13 mouse cellular contexts compared by ENCODE assay signal in the genomic region with DNA sequence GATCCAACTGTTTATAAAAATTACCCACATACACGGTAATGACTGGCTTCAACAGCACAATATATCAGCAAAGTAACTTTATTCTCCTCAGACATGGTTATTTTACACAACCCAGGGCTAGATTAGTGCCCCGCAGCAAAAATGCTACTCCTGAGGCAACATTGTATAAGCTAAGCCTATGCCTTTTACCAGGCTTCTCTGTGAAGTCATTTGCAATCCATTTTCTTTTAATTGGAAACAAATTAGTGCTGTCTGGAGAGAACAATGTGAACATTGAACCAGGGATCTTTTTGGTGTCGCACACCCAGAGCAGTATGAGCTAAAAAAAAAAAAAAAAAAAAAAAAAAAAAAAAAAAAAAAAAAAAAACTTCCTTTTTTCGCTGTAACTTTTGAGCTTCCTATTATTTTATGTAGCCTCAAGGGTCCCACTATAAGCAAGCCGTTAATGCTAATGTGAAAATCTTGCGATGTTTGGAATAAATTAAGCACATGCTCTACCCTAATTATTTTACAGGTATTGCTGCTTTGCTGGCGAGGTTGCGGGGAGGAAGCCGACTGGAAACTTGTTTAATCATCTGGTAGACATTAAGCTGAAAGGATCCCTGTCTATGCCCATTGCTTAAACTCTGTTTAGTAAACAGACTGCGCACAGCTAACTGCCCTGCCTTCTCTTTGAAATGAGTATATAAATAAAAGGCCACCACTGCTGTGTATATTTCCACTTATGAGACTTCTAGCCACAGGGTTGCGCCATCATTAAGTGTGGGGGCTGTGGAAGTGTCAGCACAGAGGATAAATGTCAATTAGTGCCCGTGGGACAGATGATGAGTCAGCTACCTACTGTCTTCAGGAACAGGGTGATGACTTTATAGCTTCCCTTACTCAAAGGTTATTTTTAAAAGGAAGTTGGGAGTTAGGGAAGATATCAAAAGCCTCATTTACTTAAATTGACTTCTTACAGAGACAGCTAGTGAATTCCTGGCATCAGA.
DNase-seq lines count a peak whose midpoint lies in the region; ATAC-seq and TF ChIP-seq lines count a peak whose summit lies in the region.
"Had no signal": no experiment of that assay in that cellular context is flagged by ENCODE, and none has a peak within 500 bp of the region (broad histone marks: within the 10 kb centered on the region; RNA-seq: fewer than 3 reads in every experiment).

No protein-coding gene starts in this region.

- DNase-seq in hindbrain, embryonic 14.5 days (ENCODE audit: low spot score) = no peak
- DNase-seq in Patski (ENCODE audit: low read depth, low spot score) = no peak
- peak; percentile 17 for DNase-seq in fibroblast of lung, adult 2 months (ENCODE audit: low read depth)
- DNase-seq in urinary bladder, postnatal 4 days (ENCODE audit: low spot score in 2 of 2) = no peak
- no peak for DNase-seq in thymus, postnatal 4 days
- DNase-seq: adrenal gland, postnatal 14 days; B cell, adult 2 months; cerebellum, adult 8-10 months had no signal

- no peaks in the 10 kb centered on the region for H3K9me3 ChIP-seq in hindbrain, embryonic 14.5 days (ENCODE audit: control insufficient read depth, low read length)
- H3K9me3 ChIP-seq in hindbrain, embryonic 12.5 days (replicated peaks) = no peaks in the 10 kb centered on the region
- no peaks in the 10 kb centered on the region for H3K9me3 ChIP-seq in limb, embryonic 15.5 days
- H3K9me3 ChIP-seq in intestine, embryonic 15.5 days = no peaks in the 10 kb centered on the region
- H3K9me3 ChIP-seq: midbrain, embryonic 12.5 days had no signal

- H3K36me3 ChIP-seq in hindbrain, embryonic 14.5 days (replicated peaks; ENCODE audit: control insufficient read depth, insufficient read depth) = no peaks in the 10 kb centered on the region
- H3K36me3 ChIP-seq in hindbrain, embryonic 12.5 days = no peaks in the 10 kb centered on the region
- H3K36me3 ChIP-seq in limb, embryonic 15.5 days = no peaks in the 10 kb centered on the region
- no peaks in the 10 kb centered on the region for H3K36me3 ChIP-seq in intestine, embryonic 15.5 days
- H3K36me3 ChIP-seq: midbrain, embryonic 12.5 days had no signal

- no peak overlapping the region for H3K27ac ChIP-seq in hindbrain, embryonic 14.5 days
- H3K27ac ChIP-seq in hindbrain, embryonic 12.5 days = no peak overlapping the region
- H3K27ac ChIP-seq in limb, embryonic 15.5 days = no peak overlapping the region
- no peak overlapping the region for H3K27ac ChIP-seq in intestine, embryonic 15.5 days
- H3K27ac ChIP-seq: kidney, postnatal 0 days; midbrain, embryonic 12.5 days had no signal

- no peak overlapping the region for H3K9ac ChIP-seq in hindbrain, embryonic 14.5 days
- H3K9ac ChIP-seq in hindbrain, embryonic 12.5 days = no peak overlapping the region
- H3K9ac ChIP-seq in limb, embryonic 15.5 days = no peak overlapping the region
- no peak overlapping the region for H3K9ac ChIP-seq in intestine, embryonic 15.5 days
- H3K9ac ChIP-seq: midbrain, embryonic 12.5 days had no signal

- no peaks in the 10 kb centered on the region for H3K27me3 ChIP-seq in hindbrain, embryonic 14.5 days (ENCODE audit: control insufficient read depth, insufficient read depth, low read length)
- H3K27me3 ChIP-seq in hindbrain, embryonic 12.5 days = no peaks in the 10 kb centered on the region
- no peaks in the 10 kb centered on the region for H3K27me3 ChIP-seq in Patski
- H3K27me3 ChIP-seq in limb, embryonic 15.5 days = no peaks in the 10 kb centered on the region
- H3K27me3 ChIP-seq in intestine, embryonic 15.5 days (replicated peaks) = no peaks in the 10 kb centered on the region
- H3K27me3 ChIP-seq: midbrain, embryonic 12.5 days had no signal

- POLR2A ChIA-PET in Patski (lab: Charles Lee) = interaction anchor here (0.6 kb wide), 1 partner anchor 12 kb away, joined by 3 read pairs; no protein-coding TSS in a partner anchor

- peak; percentile 46; the same call in 1 of the 2 replicates for ATAC-seq in hindbrain, embryonic 14.5 days (ENCODE audit: low FRiP score)
- no peak for ATAC-seq in hindbrain, embryonic 12.5 days (ENCODE audit: low FRiP score)
- ATAC-seq in Patski = peak; percentile 54
- no peak for ATAC-seq in limb, embryonic 15.5 days (ENCODE audit: insufficient number of reproducible peaks, low FRiP score, low TSS enrichment, low read depth)
- no peak for ATAC-seq in intestine, embryonic 15.5 days

- no peak overlapping the region for H3K4me3 ChIP-seq in hindbrain, embryonic 14.5 days (replicated peaks; ENCODE audit: low read length)
- H3K4me3 ChIP-seq in hindbrain, embryonic 12.5 days = no peak overlapping the region
- H3K4me3 ChIP-seq in limb, embryonic 15.5 days = no peak overlapping the region
- no peak overlapping the region for H3K4me3 ChIP-seq in intestine, embryonic 15.5 days (replicated peaks)
- H3K4me3 ChIP-seq: midbrain, embryonic 12.5 days had no signal

- CTCF ChIA-PET in Patski (lab: Charles Lee) = interaction anchor here (1.0 to 1.7 kb wide), 4 partner anchors 9 to 224 kb away, joined by 3 to 5 read pairs (median 4); no protein-coding TSS in a partner anchor

- TF ChIP-seq CTCF in Patski (IDR thresholded peaks at IDR 0.05) = no peak

- peak overlapping the region; percentile 10; the same call in 1 of the 2 replicates for H3K4me2 ChIP-seq in hindbrain, embryonic 14.5 days (replicated peaks)
- no peak overlapping the region; the same call in 1 of the 2 replicates for H3K4me2 ChIP-seq in hindbrain, embryonic 12.5 days (replicated peaks)
- H3K4me2 ChIP-seq in limb, embryonic 15.5 days = peak overlapping the region; percentile 31; the same call in 1 of the 2 replicates
- no peak overlapping the region for H3K4me2 ChIP-seq in intestine, embryonic 15.5 days (replicated peaks)
- H3K4me2 ChIP-seq: midbrain, embryonic 12.5 days had no signal

- in situ Hi-C loops in Patski (cut with MboI; ENCODE audit: low pct_unique_long_range_greater_than_20kb) = no loop called here

- no peaks in the 10 kb centered on the region for H3K4me1 ChIP-seq in hindbrain, embryonic 14.5 days (replicated peaks; ENCODE audit: control insufficient read depth, insufficient read depth, low read length)
- peaks cover 4% of the 10 kb centered on the region; the same call in 1 of the 2 replicates for H3K4me1 ChIP-seq in hindbrain, embryonic 12.5 days
- H3K4me1 ChIP-seq in limb, embryonic 15.5 days = no peaks in the 10 kb centered on the region
- 0 out of 2 replicates have a peak, but pooled peaks cover 3% of the 10 kb centered on the region for H3K4me1 ChIP-seq in intestine, embryonic 15.5 days (replicated peaks)

- 61% methylated on average over 12 of the region's 12 CpGs for WGBS in hindbrain, embryonic 14.5 days
- WGBS in hindbrain, embryonic 12.5 days = 51% methylated on average over 12 of the region's 12 CpGs
- WGBS in limb, embryonic 15.5 days = 21% methylated on average over 12 of the region's 12 CpGs
- WGBS in intestine, embryonic 15.5 days = 49% methylated on average over 12 of the region's 12 CpGs

Comparison
In these comparisons a context has a peak if more than half of its experiments do, and no peak if none do; other contexts are left out.
1. ATAC-seq: peak in hindbrain, embryonic 14.5 days (single experiment) and Patski (single experiment); none in hindbrain, embryonic 12.5 days (single experiment), limb, embryonic 15.5 days (single experiment) and intestine, embryonic 15.5 days (single experiment).
2. H3K4me2 ChIP-seq: peak in hindbrain, embryonic 14.5 days (single experiment) and limb, embryonic 15.5 days (single experiment); none in hindbrain, embryonic 12.5 days (single experiment) and intestine, embryonic 15.5 days (single experiment).